Comparison of ENCODE assay signal across 21 mouse cellular contexts in genomic region chr11:71914665-71915064, GRCm38 (mm10).
A peak's percentile ranks its signal among the peaks of the same experiment; 100 is the strongest.
DNase-seq lines count a peak whose midpoint lies in the region; ATAC-seq lines count a peak whose summit lies in the region.
"Had no signal": no experiment of that assay in that cellular context is flagged by ENCODE, and none has a peak within 500 bp of the region (broad histone marks: within the 10 kb centered on the region; RNA-seq: fewer than 3 reads in every experiment).

No protein-coding gene starts in this region.

- WGBS in hindbrain, embryonic 10.5 days = 55% methylated on average over 5 of the region's 5 CpGs
- WGBS in hindbrain, embryonic 12.5 days = 66% methylated on average over 5 of the region's 5 CpGs

- no peak overlapping the region for H3K4me2 ChIP-seq in hindbrain, embryonic 12.5 days (replicated peaks)
- H3K4me2 ChIP-seq: embryonic facial prominence, embryonic 12.5 days; forebrain, embryonic 12.5 days had no signal

- no peaks in the 10 kb centered on the region for H3K27me3 ChIP-seq in hindbrain, embryonic 10.5 days (ENCODE audit: insufficient read depth, poor library complexity, severe bottlenecking)
- H3K27me3 ChIP-seq in hindbrain, embryonic 12.5 days = no peaks in the 10 kb centered on the region
- H3K27me3 ChIP-seq: embryonic facial prominence, embryonic 12.5 days; forebrain, embryonic 12.5 days had no signal

- H3K27ac ChIP-seq in hindbrain, embryonic 10.5 days = 0 out of 2 replicates have a peak overlapping the region, but pooled peaks have one; percentile 40
- no peak overlapping the region for H3K27ac ChIP-seq in hindbrain, embryonic 12.5 days
- H3K27ac ChIP-seq: embryonic facial prominence, embryonic 12.5 days; forebrain, embryonic 12.5 days; heart, embryonic 10.5 days; kidney, postnatal 0 days had no signal

- no peaks in the 10 kb centered on the region for H3K36me3 ChIP-seq in hindbrain, embryonic 10.5 days
- H3K36me3 ChIP-seq in hindbrain, embryonic 12.5 days = no peaks in the 10 kb centered on the region
- H3K36me3 ChIP-seq: embryonic facial prominence, embryonic 12.5 days; forebrain, embryonic 12.5 days; heart, embryonic 10.5 days had no signal

- no peak overlapping the region for H3K4me3 ChIP-seq in hindbrain, embryonic 10.5 days
- no peak overlapping the region for H3K4me3 ChIP-seq in hindbrain, embryonic 12.5 days
- H3K4me3 ChIP-seq: embryonic facial prominence, embryonic 12.5 days; forebrain, embryonic 12.5 days; heart, embryonic 10.5 days had no signal

- H3K4me1 ChIP-seq in hindbrain, embryonic 10.5 days (replicated peaks) = peaks cover 22% of the 10 kb centered on the region
- no peaks in the 10 kb centered on the region for H3K4me1 ChIP-seq in hindbrain, embryonic 12.5 days
- H3K4me1 ChIP-seq: embryonic facial prominence, embryonic 12.5 days; forebrain, embryonic 12.5 days; heart, embryonic 10.5 days had no signal

- H3K9ac ChIP-seq in hindbrain, embryonic 12.5 days = no peak overlapping the region
- H3K9ac ChIP-seq: embryonic facial prominence, embryonic 12.5 days; forebrain, embryonic 12.5 days had no signal

- peak; percentile 32 for DNase-seq in cerebellum, adult 11-12 months
- no peak for DNase-seq in hindbrain, embryonic 10.5 days (ENCODE audit: low spot score)
- DNase-seq in cerebellum, adult 9-11 months = peak; percentile 37
- peak; percentile 2 for DNase-seq in embryo, embryonic 9.5 days (ENCODE audit: extremely low spot score)
- no peak for DNase-seq in gastrocnemius, adult 8-10 months (ENCODE audit: low spot score in 2 of 2)
- DNase-seq in natural killer cell, adult 2 months (ENCODE audit: low spot score in 2 of 2) = no peak
- DNase-seq: adrenal gland, postnatal 10 days; gastrocnemius, postnatal 10 days; heart, adult 18-20 months; heart, postnatal 10 days; heart, postnatal 4 days; kidney, adult 8-10 months had no signal

- no peaks in the 10 kb centered on the region for H3K9me3 ChIP-seq in hindbrain, embryonic 10.5 days
- no peaks in the 10 kb centered on the region for H3K9me3 ChIP-seq in hindbrain, embryonic 12.5 days (replicated peaks)
- H3K9me3 ChIP-seq: embryonic facial prominence, embryonic 12.5 days; forebrain, embryonic 12.5 days; heart, embryonic 10.5 days had no signal

- no peak; the same call in 1 of the 2 replicates for ATAC-seq in cerebellum, adult (ENCODE audit: insufficient number of reproducible peaks, low FRiP score, low TSS enrichment)
- ATAC-seq in hindbrain, embryonic 12.5 days (ENCODE audit: low FRiP score) = no peak
- ATAC-seq: hindbrain, embryonic 16.5 days; inflammation-experienced regulatory T-cells, adult 6 months; intestine, postnatal 0 days had no signal

Comparison
In these comparisons a context has a peak if more than half of its experiments do, and no peak if none do; other contexts are left out.
1. DNase-seq: peak in cerebellum, adult 11-12 months (single experiment), cerebellum, adult 9-11 months (single experiment) and embryo, embryonic 9.5 days (single experiment); none in hindbrain, embryonic 10.5 days (single experiment), gastrocnemius, adult 8-10 months (0 of 2) and natural killer cell, adult 2 months (0 of 2).